Mouse (Mus musculus) cerebellum, postnatal 36 days (tissue): ENCODE results near the gene Hist2h2bb.
"Not testable (repeated sequence)": the region's sequence is repeated elsewhere in the genome, so short reads cannot be mapped to it uniquely, and the experiment has no call there.

ENCODE experiments used
- DNase-seq, 2 experiments: peaks; one replicate each; pipeline ENCODE4 v3.0.0; 2021 to 2022; ENCODE audit warnings: mixed read lengths in 2 of 2

Hist2h2bb gene

GRCm38 (mm10) chr3:96266132-96266710 lies 3.3 kb upstream of the Hist2h2bb start:
- no peak for DNase-seq

DNA sequence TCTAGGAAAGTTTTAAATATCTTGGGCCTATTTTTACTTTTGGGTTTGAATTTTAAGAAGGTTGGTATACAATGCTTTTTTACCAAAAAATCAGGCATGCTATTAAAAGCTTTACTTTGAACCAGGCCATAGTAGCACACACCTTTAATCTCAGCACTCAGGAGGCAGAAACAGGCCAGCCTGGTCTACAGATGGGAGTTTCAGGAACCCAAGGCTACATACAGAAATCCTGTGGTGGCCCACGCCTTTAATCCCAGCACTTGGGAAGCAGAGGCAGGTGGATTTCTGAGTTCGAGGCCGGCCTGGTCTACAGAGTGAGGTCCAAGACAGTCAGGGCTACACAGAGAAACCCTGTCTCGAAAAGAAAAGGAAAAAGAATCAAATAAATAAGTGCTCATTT lies 2.0 kb upstream of the Hist2h2bb start:
- no peak for DNase-seq

DNA sequence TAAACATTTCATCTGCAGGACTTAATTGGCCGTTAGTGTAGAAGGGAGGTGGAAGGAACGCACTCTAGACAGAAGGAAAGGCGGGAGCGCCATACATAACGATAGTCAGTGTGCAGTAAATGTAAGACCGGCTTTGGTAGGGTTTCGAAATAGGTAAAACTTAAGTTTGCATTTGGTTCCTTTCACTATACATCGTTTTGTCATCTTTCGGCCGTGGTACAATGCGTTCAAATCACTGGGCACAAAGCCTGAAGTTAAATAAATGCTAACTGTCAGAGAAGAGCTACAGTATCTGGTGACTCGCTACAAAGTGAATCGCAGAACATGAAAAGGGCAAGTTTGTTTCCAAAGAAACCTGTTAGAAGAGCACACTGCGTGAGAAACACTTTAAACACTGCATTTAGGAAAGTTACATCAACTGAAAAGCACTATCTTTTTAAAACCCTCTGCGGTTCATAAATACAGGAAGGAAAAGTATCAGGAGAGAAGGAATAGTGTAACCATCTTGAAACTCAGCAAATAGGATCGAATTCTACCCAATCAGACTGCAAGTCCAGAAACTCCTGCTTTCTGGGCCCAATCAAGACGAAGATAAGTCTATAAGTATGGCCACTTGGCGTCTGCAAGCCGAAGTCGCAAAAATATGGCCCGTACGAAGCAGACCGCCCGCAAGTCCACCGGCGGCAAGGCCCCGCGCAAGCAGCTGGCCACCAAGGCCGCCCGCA lies 1.3 kb upstream of the Hist2h2bb start, which contains the start of gene Hist2h3b:
Gene Hist2h3b, plus strand, starts transcription at position 604 of the 725 bp plus-strand sequence.
- peak; percentile 78 to 84 for DNase-seq

DNA sequence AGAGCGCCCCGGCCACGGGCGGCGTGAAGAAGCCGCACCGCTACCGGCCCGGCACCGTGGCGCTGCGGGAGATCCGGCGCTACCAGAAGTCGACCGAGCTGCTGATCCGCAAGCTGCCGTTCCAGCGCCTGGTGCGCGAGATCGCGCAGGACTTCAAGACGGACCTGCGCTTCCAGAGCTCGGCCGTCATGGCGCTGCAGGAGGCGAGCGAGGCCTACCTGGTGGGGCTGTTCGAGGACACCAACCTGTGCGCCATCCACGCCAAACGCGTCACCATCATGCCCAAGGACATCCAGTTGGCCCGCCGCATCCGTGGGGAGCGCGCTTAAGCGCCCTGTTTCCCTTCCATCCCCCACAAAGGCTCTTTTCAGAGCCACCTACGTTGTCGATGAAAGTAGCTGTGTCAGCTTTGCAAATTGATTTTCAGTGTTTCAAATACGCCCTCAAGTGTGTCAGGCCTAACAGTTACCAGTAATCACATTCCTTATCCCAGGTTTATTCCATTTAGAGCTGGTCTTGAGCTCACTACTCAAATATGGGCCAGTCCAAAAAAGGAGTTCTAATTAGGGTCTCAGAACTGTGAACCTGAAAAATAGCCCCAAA lies 675 bp upstream of the Hist2h2bb start:
- DNase-seq, result not testable (repeated sequence)

DNA sequence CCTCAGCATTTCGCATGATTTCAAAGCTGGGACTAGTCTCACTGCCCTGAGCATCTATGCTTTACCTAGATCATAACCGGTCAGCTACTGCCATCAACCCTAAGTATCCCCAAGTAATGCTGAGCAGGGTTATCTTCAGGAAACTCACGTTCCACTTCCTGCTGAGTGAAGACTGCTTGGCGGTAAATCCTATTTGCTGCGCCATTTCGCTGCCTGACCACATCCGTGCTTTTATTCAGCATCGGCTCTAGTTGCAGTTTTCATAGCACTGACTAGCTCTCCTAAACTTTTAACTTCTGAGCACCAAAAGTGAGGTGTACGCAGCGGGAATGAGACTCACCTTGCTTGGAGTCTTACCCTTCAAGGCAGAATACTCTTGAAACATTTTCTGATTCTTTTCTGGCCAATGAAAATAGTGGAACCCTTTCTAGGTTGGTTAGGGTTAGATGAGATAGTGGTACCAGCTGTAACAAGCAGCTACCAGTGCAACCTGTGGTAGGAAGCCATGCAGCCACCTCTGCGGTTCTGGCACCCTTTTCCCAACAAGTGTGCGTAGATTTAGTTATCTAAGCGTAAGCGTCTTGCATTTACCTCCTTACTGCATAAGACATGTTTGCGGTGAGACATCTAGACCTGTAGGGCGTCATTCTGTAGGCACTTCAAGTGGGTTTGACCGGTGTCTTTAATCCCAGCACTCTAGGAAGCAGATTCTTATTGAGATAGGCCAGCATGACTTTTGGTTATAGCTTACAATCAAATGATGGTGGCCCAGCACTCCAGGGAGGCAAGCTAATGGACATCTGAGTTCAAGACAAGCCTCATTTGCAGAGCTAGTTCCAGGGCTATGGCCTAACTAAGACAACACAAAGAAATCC lies 4.3 kb downstream of the Hist2h2bb start:
- no peak for DNase-seq

- peak in 1 of 2 experiments; percentile 32 for DNase-seq
These were observed 7.9 kb downstream of the Hist2h2bb start for GRCm38 (mm10) chr3:96277428-96277799.

DNA sequence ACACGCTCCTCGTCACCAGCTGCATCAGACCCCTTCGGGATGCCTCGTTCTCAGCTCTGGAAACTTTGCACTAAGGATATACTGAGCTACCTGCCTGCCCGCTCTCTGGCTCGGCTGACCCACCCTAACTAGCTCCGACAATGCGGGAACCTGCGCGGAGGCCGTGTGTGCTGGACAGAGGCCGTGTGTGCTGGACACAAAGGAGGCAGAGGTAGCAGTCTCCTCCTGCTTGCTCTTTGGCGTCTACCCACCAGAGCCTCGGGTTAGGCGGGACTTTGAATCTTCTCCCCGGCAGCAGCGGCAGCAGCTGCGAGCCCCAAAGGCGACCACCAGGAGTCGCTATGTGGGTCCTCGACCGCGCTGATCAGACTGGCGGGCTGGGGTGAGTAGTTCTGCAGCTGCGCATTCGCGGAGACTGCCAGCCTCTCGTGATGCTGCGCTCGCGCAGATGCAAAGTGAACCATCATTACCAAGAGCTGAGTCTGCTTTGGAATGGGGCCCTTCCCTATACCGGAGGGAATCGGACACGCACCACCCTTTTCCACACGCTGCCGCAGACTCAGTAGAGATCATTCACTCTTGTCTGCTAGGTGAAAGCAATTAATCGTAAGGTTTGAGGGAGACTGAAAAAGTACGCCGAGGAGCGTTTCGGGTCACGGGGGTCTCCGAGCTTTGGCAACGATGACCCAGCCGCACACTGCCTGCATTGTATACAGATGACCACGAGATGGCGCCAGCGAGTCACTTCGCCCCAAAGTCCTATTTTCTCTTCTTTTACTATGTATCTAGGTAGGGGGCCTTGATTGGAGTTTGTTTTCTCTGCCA lies 8.5 kb downstream of the Hist2h2bb start:
- peak; percentile 88 for DNase-seq

DNA sequence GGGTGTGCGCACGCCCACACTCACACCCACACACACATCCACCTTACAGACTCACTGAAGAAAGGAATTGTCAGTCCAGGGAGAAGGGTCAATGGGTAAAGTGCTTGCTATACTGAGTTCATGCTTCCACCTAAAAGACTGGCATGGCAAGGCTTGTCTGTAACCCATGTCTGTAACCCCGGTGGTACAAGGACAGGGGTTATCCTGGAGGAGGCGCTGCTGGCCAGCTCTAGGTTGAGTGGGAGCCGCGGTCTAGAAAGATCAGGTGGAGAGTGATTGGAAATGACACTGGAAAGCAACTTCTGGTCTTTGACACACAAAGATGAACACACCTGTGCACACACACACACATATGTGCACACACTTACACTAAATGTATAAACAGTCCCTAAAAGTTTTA lies 11.1 kb downstream of the Hist2h2bb start:
- DNase-seq, result no peak

GRCm38 (mm10) chr3:96284457-96284856 lies 14.9 kb downstream of the Hist2h2bb start:
- no peak for DNase-seq

DNA sequence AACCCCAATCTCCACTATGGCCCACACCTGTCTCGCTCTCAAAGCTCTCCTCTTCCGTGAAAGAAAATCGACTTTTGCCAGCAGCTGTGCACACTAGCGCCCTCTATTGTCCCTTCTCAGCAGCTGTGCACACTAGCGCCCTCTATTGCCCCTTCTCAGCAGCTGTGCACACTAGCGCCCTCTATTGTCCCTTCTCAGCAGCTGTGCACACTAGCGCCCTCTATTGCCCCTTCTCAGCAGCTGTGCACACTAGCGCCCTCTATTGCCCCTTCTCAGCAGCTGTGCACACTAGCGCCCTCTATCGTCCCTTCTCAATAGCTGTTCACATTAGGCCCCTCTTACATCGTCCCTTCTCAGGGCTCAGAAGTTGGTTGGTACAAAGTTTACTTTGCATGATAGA lies 17.8 kb downstream of the Hist2h2bb start:
- not testable (repeated sequence) for DNase-seq

- no peak for DNase-seq
These were observed 19.6 kb downstream of the Hist2h2bb start for GRCm38 (mm10) chr3:96289201-96289600.

DNA sequence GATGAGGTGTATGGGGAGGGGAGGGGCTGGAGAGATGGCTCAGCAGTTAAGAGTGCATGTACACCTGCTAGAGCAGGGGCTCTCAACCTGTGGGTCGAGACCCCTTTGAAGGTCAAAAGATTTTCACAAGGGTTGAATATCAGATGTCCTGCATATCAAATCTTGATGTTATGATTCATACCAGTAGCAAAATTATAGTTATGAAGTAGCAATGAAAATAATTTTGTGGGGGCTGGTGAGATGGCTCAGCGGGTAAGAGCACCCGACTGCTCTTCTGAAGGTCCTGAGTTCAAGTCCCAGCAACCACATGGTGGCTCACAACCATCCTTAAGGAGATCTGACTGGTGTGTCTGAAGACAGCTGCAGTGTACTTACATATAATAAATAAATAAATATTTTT lies 21.2 kb downstream of the Hist2h2bb start:
- not testable (repeated sequence) for DNase-seq

- no peak for DNase-seq
These were observed 23.1 kb downstream of the Hist2h2bb start for GRCm38 (mm10) chr3:96292641-96293040.

DNA sequence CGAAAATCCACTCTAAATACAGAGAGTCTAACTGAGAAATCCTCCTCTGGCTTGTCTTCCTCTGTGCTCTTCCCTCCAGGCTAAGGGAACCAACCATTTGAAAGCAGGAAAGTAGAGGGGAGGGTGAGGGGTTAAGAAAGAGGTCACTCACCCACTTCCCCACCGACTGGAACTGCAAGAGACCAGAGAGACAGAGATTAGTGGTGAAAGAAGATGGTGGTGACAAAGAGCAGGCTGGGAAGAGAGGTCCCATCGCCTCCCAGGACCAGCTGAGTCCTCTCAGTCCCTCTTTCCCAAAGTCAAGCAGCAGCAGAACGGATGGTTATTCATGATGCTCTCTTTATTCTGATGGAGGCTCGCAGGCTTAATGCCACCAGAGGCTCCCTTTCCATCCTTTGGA lies 23.8 kb downstream of the Hist2h2bb start:
- DNase-seq, result no peak

- DNase-seq, result no peak
These were observed 24.2 kb downstream of the Hist2h2bb start, which contains the start of gene Fcgr1 for GRCm38 (mm10) chr3:96293787-96294186. Fcgr1 (minus strand) TSS chr3:96293969.

DNA sequence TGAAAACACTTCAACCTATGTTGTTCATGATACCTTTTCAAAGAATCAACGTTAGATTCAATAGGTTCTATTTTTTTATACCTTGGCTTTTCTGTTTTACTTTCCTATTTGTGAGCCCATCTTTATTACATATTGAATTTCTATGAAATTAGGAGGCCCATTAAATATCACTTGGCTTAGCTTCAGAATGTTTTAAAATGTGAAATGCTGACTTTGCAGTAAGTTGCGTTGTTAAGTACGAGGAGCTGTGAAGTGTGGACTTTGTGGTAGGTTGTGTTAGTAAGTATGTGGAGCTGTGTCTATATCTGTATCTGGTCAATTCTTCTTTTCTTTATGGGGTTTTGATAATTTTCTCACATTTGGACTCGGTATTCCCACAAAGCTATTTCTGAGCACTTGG lies 28.8 kb downstream of the Hist2h2bb start:
- DNase-seq, result no peak

DNA sequence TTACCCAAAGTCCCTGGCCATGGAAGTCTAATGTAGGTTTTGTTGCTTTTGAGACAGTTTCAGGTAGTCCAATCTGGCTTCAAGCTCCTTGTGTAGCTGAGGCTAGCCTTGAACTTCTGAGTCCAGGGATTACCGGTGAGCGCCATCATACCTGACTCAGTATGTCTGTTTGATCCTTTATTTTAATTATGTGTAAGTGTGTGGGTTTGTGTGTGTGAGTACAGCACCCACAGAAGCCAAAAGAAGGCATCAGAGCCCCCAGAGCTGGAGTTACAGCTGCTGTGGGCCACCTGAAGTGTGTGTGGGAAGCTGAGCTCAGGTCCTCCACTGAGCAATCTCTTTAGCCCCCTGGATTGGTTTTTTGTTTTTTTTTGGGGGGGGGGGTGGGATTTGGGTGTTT lies 30.0 kb downstream of the Hist2h2bb start:
- DNase-seq, result no peak

GRCm38 (mm10) chr3:96300706-96301529 lies 31.4 kb downstream of the Hist2h2bb start:
- DNase-seq, result no peak

- DNase-seq, result no peak
These were observed 32.5 kb downstream of the Hist2h2bb start for GRCm38 (mm10) chr3:96302076-96302475.

GRCm38 (mm10) chr3:96306506-96306905 lies 37.0 kb downstream of the Hist2h2bb start:
- DNase-seq, result no peak

- DNase-seq, result no peak
These were observed 39.9 kb downstream of the Hist2h2bb start for GRCm38 (mm10) chr3:96309441-96309840.
